Mouse (Mus musculus) brain, embryonic 14.5 days (tissue): ENCODE results near the gene Ccdc14.

Experiments
- CTCF ChIP-seq: fragments of 200-500 bp; IDR thresholded peaks from 2 replicates; pipeline ENCODE4 v1.5.1; 2012; ENCODE audit warnings: inconsistent platforms, mild to moderate bottlenecking, moderate library complexity, borderline replicate concordance; ENCODE audit not compliant: insufficient read depth, insufficient read length; ENCODE audit errors: extremely low read depth
- POLR2A ChIP-seq: fragments of 200-500 bp; IDR thresholded peaks from 2 replicates; pipeline ENCODE4 v1.6.1; 2012; ENCODE audit warnings: mild to moderate bottlenecking, inconsistent platforms, borderline replicate concordance; ENCODE audit not compliant: poor library complexity, insufficient read depth, insufficient read length, severe bottlenecking; ENCODE audit errors: extremely low read depth

- no peak for TF ChIP-seq CTCF
- no peak for TF ChIP-seq POLR2A
Measured at GRCm38 (mm10) chr16:34657983-34658382, 32.4 kb upstream of the Ccdc14 start.
